Mouse (Mus musculus): Measurements from ENCODE around the gene Ppp1r13b. TPM values are rescaled to one million over a fixed set of nuclear protein-coding genes. Genes with fewer than 3 reads are reported as not detected.

Gene Ppp1r13b
- polyA plus RNA-seq, 1 experiment from 2014 or later = 18.9 TPM

GRCm38 (mm10) chr12:111869806-111870205 is 38.1 kb downstream of the Ppp1r13b start:
- DNase-seq (ENCODE audit: low spot score) (no peak), ATAC-seq (ENCODE audit: low FRiP score, low TSS enrichment) (no peak)
- H3K4me3 ChIP-seq (ENCODE audit: low read depth, low read length) = no peak overlapping the region
- no peak overlapping the region for H3K9ac ChIP-seq (ENCODE audit: low read length)
- no peaks in the 10 kb centered on the region for H3K9me3 ChIP-seq (ENCODE audit: control insufficient read depth, low read length)
- no peak overlapping the region for H3K27ac ChIP-seq (replicated peaks)
- TF ChIP-seq EP300 (optimal IDR thresholded peaks at IDR 0.05) = no peak
- no peak for TF ChIP-seq CTCF (IDR thresholded peaks at IDR 0.05; ENCODE audit: low read depth)
- H3K36me3 ChIP-seq (ENCODE audit: control insufficient read depth, insufficient read depth, low read length) = peaks cover 11% of the 10 kb centered on the region
- WGBS = 80% methylated on average over 1 of the region's 1 CpGs
- no peaks in the 10 kb centered on the region for H3K27me3 ChIP-seq (ENCODE audit: control insufficient read depth, insufficient read depth, low read length)
- H3K4me1 ChIP-seq (replicated peaks; ENCODE audit: control insufficient read depth, insufficient read depth) = no peaks in the 10 kb centered on the region
- H3K4me2 ChIP-seq (replicated peaks; ENCODE audit: low read depth) = no peak overlapping the region

GRCm38 (mm10) chr12:111864206-111864824 is 43.6 kb downstream of the Ppp1r13b start:
- Histone ChIP-seq H3K9ac (ENCODE audit: low read length) (no peak overlapping the region), H3K27me3 (ENCODE audit: control insufficient read depth, insufficient read depth, low read length) (no peaks in the 10 kb centered on the region), H3K4me2 (replicated peaks; ENCODE audit: low read depth) (no peak overlapping the region), H3K36me3 (ENCODE audit: control insufficient read depth, insufficient read depth, low read length) (peaks cover 5% of the 10 kb centered on the region; the same call in 1 of the 2 replicates), H3K27ac (replicated peaks) (no peak overlapping the region), H3K4me3 (ENCODE audit: low read depth, low read length) (no peak overlapping the region), H3K4me1 (replicated peaks; ENCODE audit: control insufficient read depth, insufficient read depth) (no peaks in the 10 kb centered on the region), H3K9me3 (ENCODE audit: control insufficient read depth, low read length) (no peaks in the 10 kb centered on the region)
- WGBS = 87% methylated on average over 4 of the region's 4 CpGs
- no peak for TF ChIP-seq CTCF (IDR thresholded peaks at IDR 0.05; ENCODE audit: low read depth)
- no peak for DNase-seq (ENCODE audit: low spot score)
- no peak for ATAC-seq (ENCODE audit: low FRiP score, low TSS enrichment)

GRCm38 (mm10) chr12:111855448-111855847 is 52.5 kb downstream of the Ppp1r13b start:
- ATAC-seq (ENCODE audit: low FRiP score, low TSS enrichment) (no peak), DNase-seq (ENCODE audit: low spot score) (no peak)
- Histone ChIP-seq H3K27ac (replicated peaks) (no peak overlapping the region), H3K4me2 (replicated peaks; ENCODE audit: low read depth) (no peak overlapping the region), H3K27me3 (ENCODE audit: control insufficient read depth, insufficient read depth, low read length) (no peaks in the 10 kb centered on the region), H3K9ac (ENCODE audit: low read length) (no peak overlapping the region), H3K9me3 (ENCODE audit: control insufficient read depth, low read length) (no peaks in the 10 kb centered on the region), H3K4me3 (ENCODE audit: low read depth, low read length) (no peak overlapping the region), H3K36me3 (ENCODE audit: control insufficient read depth, insufficient read depth, low read length) (peaks cover 3% of the 10 kb centered on the region; the same call in 1 of the 2 replicates), H3K4me1 (replicated peaks; ENCODE audit: control insufficient read depth, insufficient read depth) (no peaks in the 10 kb centered on the region)
- 92% methylated on average over 2 of the region's 2 CpGs for WGBS
- TF ChIP-seq CTCF (IDR thresholded peaks at IDR 0.05; ENCODE audit: low read depth) (no peak), EP300 (optimal IDR thresholded peaks at IDR 0.05) (no peak)

DNA sequence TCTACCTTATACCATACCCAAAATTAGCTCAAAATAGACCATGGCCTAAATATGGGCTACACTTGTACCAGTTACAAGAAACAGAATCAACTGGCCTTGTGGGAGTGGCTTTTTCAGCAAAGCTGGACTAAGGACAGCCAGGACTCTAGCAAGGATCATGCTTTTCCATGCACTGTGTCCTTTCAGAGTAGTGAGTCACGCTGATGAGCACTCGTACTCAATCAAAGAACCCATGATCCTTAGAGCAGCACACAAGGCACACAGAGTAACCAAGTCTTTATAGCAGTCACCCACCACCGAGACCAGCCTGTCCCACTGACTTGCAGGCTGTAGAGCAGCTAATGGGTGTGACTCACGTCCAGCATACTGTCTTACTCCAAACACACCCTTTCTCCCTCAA is 54.4 kb downstream of the Ppp1r13b start:
- Histone ChIP-seq H3K4me2 (replicated peaks; ENCODE audit: low read depth) (no peak overlapping the region), H3K4me3 (ENCODE audit: low read depth, low read length) (no peak overlapping the region), H3K27me3 (ENCODE audit: control insufficient read depth, insufficient read depth, low read length) (no peaks in the 10 kb centered on the region), H3K36me3 (ENCODE audit: control insufficient read depth, insufficient read depth, low read length) (peaks cover 3% of the 10 kb centered on the region; the same call in 1 of the 2 replicates), H3K27ac (replicated peaks) (no peak overlapping the region), H3K9ac (ENCODE audit: low read length) (no peak overlapping the region), H3K4me1 (replicated peaks; ENCODE audit: control insufficient read depth, insufficient read depth) (no peaks in the 10 kb centered on the region), H3K9me3 (ENCODE audit: control insufficient read depth, low read length) (no peaks in the 10 kb centered on the region)
- 44% methylated on average over 4 of the region's 4 CpGs for WGBS
- ATAC-seq (ENCODE audit: low FRiP score, low TSS enrichment) = peak; percentile 26; the same call in 1 of the 2 replicates
- no peak for DNase-seq (ENCODE audit: low spot score)
- TF ChIP-seq CTCF (IDR thresholded peaks at IDR 0.05; ENCODE audit: low read depth) = no peak
- no peak for TF ChIP-seq EP300 (optimal IDR thresholded peaks at IDR 0.05)

DNA sequence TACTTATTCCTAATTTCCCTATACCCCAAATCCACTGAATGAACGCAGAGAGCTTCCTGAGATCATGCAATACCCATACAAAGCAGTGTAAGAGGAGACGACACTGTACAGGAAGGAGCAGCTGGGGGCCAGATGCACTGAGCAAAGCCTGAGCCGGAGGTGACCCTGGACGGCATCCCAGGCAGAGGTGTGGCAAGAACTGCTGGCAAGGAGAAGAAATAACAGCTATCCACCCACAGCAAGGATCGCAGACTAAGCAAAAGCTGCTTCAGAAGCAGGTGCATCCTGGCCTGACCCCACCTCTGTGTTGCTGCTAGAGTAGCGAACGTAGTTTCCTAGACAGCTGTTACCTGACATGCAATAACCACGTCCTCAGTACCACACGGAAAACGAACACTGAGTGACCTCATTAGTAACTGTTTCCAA is 54.9 kb downstream of the Ppp1r13b start:
- DNase-seq (ENCODE audit: low spot score) = no peak
- Histone ChIP-seq H3K9me3 (ENCODE audit: control insufficient read depth, low read length) (no peaks in the 10 kb centered on the region), H3K4me3 (ENCODE audit: low read depth, low read length) (no peak overlapping the region), H3K27ac (replicated peaks) (no peak overlapping the region), H3K4me2 (replicated peaks; ENCODE audit: low read depth) (no peak overlapping the region), H3K4me1 (replicated peaks; ENCODE audit: control insufficient read depth, insufficient read depth) (no peaks in the 10 kb centered on the region), H3K36me3 (ENCODE audit: control insufficient read depth, insufficient read depth, low read length) (no peaks in the 10 kb centered on the region), H3K27me3 (ENCODE audit: control insufficient read depth, insufficient read depth, low read length) (no peaks in the 10 kb centered on the region), H3K9ac (ENCODE audit: low read length) (no peak overlapping the region)
- TF ChIP-seq CTCF (IDR thresholded peaks at IDR 0.05; ENCODE audit: low read depth) (no peak), EP300 (optimal IDR thresholded peaks at IDR 0.05) (no peak)
- no peak for ATAC-seq (ENCODE audit: low FRiP score, low TSS enrichment)
- WGBS = 45% methylated on average over 10 of the region's 10 CpGs

DNA sequence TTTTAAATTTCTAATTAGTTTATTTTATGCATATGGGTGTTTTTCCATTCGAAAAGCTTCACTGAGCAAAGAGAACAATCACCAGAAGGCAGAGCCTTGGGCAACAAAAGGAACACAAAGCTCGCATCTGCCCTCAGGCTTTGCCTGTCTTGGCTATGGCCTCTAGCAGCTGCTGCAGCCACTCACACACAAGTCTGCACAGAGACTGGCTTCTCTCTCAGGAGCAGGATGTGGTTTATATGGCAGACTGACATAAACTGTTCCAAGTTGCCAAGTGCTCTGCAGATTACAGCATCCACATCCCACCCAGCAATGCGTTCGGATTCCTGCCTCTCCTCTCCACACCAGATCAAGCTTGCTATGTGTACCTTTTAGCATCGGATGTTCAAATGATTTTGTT is 56.2 kb downstream of the Ppp1r13b start:
- no peaks in the 10 kb centered on the region for H3K4me1 ChIP-seq (replicated peaks; ENCODE audit: control insufficient read depth, insufficient read depth)
- no peaks in the 10 kb centered on the region for H3K27me3 ChIP-seq (ENCODE audit: control insufficient read depth, insufficient read depth, low read length)
- H3K36me3 ChIP-seq (ENCODE audit: control insufficient read depth, insufficient read depth, low read length) = no peaks in the 10 kb centered on the region
- TF ChIP-seq CTCF (IDR thresholded peaks at IDR 0.05; ENCODE audit: low read depth) = no peak
- TF ChIP-seq EP300 (optimal IDR thresholded peaks at IDR 0.05) = no peak
- H3K9ac ChIP-seq (ENCODE audit: low read length) = no peak overlapping the region
- H3K27ac ChIP-seq (replicated peaks) = no peak overlapping the region
- DNase-seq (ENCODE audit: low spot score) = no peak
- H3K4me2 ChIP-seq (replicated peaks; ENCODE audit: low read depth) = no peak overlapping the region
- no peak overlapping the region for H3K4me3 ChIP-seq (ENCODE audit: low read depth, low read length)
- no peak for ATAC-seq (ENCODE audit: low FRiP score, low TSS enrichment)
- 72% methylated on average over 5 of the region's 5 CpGs for WGBS
- H3K9me3 ChIP-seq (ENCODE audit: control insufficient read depth, low read length) = no peaks in the 10 kb centered on the region
